Mouse (Mus musculus) lung, embryonic 14.5 days (tissue): ENCODE data around the gene Tanc1. TPM values are rescaled to one million over a fixed set of nuclear protein-coding genes. Genes with fewer than 3 reads are reported as not detected.

Experiments
- ATAC-seq: fragments of 200-750 bp; cut with Nextera tagmentation; 2 replicates; pipeline ENCODE4 v1.8.0; 2017; ENCODE audit warnings: mild to moderate bottlenecking, moderate TSS enrichment, moderate library complexity; ENCODE audit not compliant: insufficient read depth
- DNase-seq: peaks from one replicate; pipeline ENCODE4 v3.0.0-alpha.2; 2015
- H3K27ac ChIP-seq: fragments of 300-500 bp; sonication (generic); 2 replicates; pipeline ENCODE4 v1.5.1; 2014; ENCODE audit warnings: low read depth, mild to moderate bottlenecking, moderate library complexity
- H3K27me3 ChIP-seq: fragments of 300-500 bp; sonication (generic); 2 replicates; pipeline ENCODE4 v1.6.1; 2014; ENCODE audit warnings: low read length, control low read depth; ENCODE audit not compliant: insufficient read depth
- H3K36me3 ChIP-seq: fragments of 300-500 bp; sonication (generic); 2 replicates; pipeline ENCODE4 v1.6.1; 2014; ENCODE audit warnings: control low read depth; ENCODE audit not compliant: insufficient read depth
- H3K4me1 ChIP-seq: fragments of 300-500 bp; sonication (generic); 2 replicates; pipeline ENCODE4 v1.6.1; 2014; ENCODE audit warnings: antibody characterized with exemption, control low read depth; ENCODE audit not compliant: insufficient read depth
- H3K4me2 ChIP-seq: fragments of 300-500 bp; sonication (generic); 2 replicates; pipeline ENCODE4 v1.6.1; 2014; ENCODE audit warnings: mild to moderate bottlenecking
- H3K4me3 ChIP-seq: fragments of 300-500 bp; sonication (generic); 2 replicates; pipeline ENCODE4 v1.5.1; 2014; ENCODE audit warnings: low read depth, low read length
- H3K9ac ChIP-seq: fragments of 300-500 bp; sonication (generic); 2 replicates; pipeline ENCODE4 v1.6.1; 2014
- H3K9me3 ChIP-seq: fragments of 300-500 bp; sonication (generic); 2 replicates; pipeline ENCODE4 v1.6.1; 2016; ENCODE audit warnings: low read depth, low read length, control low read depth
- CTCF ChIP-seq: IDR thresholded peaks from 2 replicates; pipeline ENCODE4 v1.5.1; 2016; ENCODE audit warnings: antibody characterized with exemption, low read depth
- WGBS: fragments of 180-500 bp; shearing (Covaris S2); extraction: QIAGEN DNeasy Blood & Tissue Kit; methylation state at CpG from one replicate; pipeline ENCODE4 v1.1.7; 2014; 5-methylcytosine and 5-hydroxymethylcytosine counted together
- polyA plus RNA-seq: library from polyadenylated mRNA; unstranded; fragments of >200 nt; fragmentation: Nextera tagmentation; extraction: Ambion mirVana; gene quantifications from 2 replicates; pipeline ENCODE4 v1.2.1, GENCODE M21; 2014

Gene Tanc1
- polyA plus RNA-seq, 1 experiment from 2014 or later, result 31.0 TPM

DNA sequence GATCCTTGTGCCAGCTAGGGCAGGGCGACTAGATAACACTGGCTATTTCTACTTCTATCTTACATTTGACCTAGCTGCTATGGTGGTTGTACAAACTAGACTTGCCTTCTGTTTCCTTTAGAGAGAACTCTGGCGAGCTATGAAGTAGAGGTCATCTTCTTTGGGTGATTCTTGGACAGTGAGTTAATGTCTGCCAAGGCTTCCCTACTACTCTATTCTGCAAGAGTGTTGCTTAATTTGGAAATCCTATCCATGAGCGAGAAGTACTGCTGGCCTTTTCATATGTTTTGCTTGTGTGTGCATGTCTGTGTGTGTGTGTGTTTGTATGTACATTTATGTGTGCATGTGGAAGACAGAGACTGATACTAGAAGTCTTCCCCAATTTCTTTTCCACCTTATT is 120.0 kb downstream of the Tanc1 start:
- WGBS, result 86% methylated on average over 3 of the region's 3 CpGs
- no peak for TF ChIP-seq CTCF
- no peak overlapping the region for H3K27ac ChIP-seq
- no peak overlapping the region for H3K9ac ChIP-seq
- H3K27me3 ChIP-seq, result no peaks in the 10 kb centered on the region
- ATAC-seq, result no peak
- no peak for DNase-seq
- H3K9me3 ChIP-seq, result no peaks in the 10 kb centered on the region
- peaks cover 7% of the 10 kb centered on the region; the same call in 1 of the 2 replicates for H3K36me3 ChIP-seq
- peaks cover 14% of the 10 kb centered on the region for H3K4me1 ChIP-seq
- no peak overlapping the region for H3K4me3 ChIP-seq
- H3K4me2 ChIP-seq, result no peak overlapping the region

DNA sequence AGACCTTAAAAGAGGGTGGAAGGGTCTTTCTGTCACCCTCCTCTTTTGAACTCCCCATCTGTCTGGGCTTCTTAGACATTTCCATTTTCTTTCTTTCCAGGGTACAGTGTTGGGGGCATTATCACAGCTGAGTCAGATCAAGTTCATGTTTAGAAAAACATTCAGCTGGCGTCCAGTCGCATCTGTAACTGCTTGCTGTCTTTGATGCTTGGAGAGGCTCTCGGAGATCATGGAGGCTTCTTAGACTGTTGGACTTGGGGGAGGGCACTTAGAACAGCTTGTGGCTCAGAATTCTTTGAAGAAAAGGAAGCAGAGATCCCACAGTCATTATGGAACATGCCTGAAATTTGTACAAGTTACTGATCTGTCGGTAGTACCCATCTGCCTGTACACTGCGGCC is 121.6 kb downstream of the Tanc1 start:
- Histone ChIP-seq H3K27ac (peak overlapping the region; percentile 44; the same call in 1 of the 2 replicates), H3K4me2 (no peak overlapping the region), H3K4me1 (peaks cover 14% of the 10 kb centered on the region), H3K27me3 (no peaks in the 10 kb centered on the region), H3K36me3 (peaks cover 4% of the 10 kb centered on the region; the same call in 1 of the 2 replicates), H3K9ac (no peak overlapping the region), H3K9me3 (no peaks in the 10 kb centered on the region), H3K4me3 (no peak overlapping the region)
- WGBS, result 33% methylated on average over 5 of the region's 5 CpGs
- DNase-seq (peak; percentile 75), ATAC-seq (peak; percentile 62)
- no peak for TF ChIP-seq CTCF

- H3K27ac ChIP-seq, result peak overlapping the region; percentile 59; the same call in 1 of the 2 replicates
- no peaks in the 10 kb centered on the region for H3K36me3 ChIP-seq
- no peak overlapping the region for H3K9ac ChIP-seq
- H3K4me1 ChIP-seq, result peaks cover 14% of the 10 kb centered on the region
- ATAC-seq, result peak; percentile 54; the same call in 1 of the 2 replicates
- no peak overlapping the region for H3K4me2 ChIP-seq
- no peaks in the 10 kb centered on the region for H3K27me3 ChIP-seq
- no peaks in the 10 kb centered on the region for H3K9me3 ChIP-seq
- no peak overlapping the region for H3K4me3 ChIP-seq
- no peak for TF ChIP-seq CTCF
- peak; percentile 68 for DNase-seq
- WGBS, result 53% methylated on average over 10 of the region's 10 CpGs
These were observed 124.6 kb downstream of the Tanc1 start for GRCm38 (mm10) chr2:59736401-59736898.

- no peaks in the 10 kb centered on the region for H3K36me3 ChIP-seq
- H3K27ac ChIP-seq, result no peak overlapping the region
- no peak for ATAC-seq
- H3K9ac ChIP-seq, result no peak overlapping the region
- no peak overlapping the region for H3K4me2 ChIP-seq
- H3K4me3 ChIP-seq, result no peak overlapping the region
- H3K9me3 ChIP-seq, result no peaks in the 10 kb centered on the region
- H3K4me1 ChIP-seq, result peaks cover 20% of the 10 kb centered on the region
- WGBS, result 86% methylated on average over 6 of the region's 6 CpGs
- H3K27me3 ChIP-seq, result no peaks in the 10 kb centered on the region
- DNase-seq, result no peak
- TF ChIP-seq CTCF, result no peak
These were observed 125.5 kb downstream of the Tanc1 start for GRCm38 (mm10) chr2:59737368-59737767.

GRCm38 (mm10) chr2:59738356-59738755 is 126.5 kb downstream of the Tanc1 start:
- no peak for TF ChIP-seq CTCF
- H3K9ac ChIP-seq, result no peak overlapping the region
- no peaks in the 10 kb centered on the region for H3K9me3 ChIP-seq
- H3K27me3 ChIP-seq, result no peaks in the 10 kb centered on the region
- ATAC-seq (no peak), DNase-seq (no peak)
- no peak overlapping the region for H3K4me2 ChIP-seq
- H3K36me3 ChIP-seq, result no peaks in the 10 kb centered on the region
- no peak overlapping the region for H3K27ac ChIP-seq
- 85% methylated on average over 5 of the region's 5 CpGs for WGBS
- H3K4me3 ChIP-seq, result no peak overlapping the region
- H3K4me1 ChIP-seq, result peaks cover 20% of the 10 kb centered on the region

DNA sequence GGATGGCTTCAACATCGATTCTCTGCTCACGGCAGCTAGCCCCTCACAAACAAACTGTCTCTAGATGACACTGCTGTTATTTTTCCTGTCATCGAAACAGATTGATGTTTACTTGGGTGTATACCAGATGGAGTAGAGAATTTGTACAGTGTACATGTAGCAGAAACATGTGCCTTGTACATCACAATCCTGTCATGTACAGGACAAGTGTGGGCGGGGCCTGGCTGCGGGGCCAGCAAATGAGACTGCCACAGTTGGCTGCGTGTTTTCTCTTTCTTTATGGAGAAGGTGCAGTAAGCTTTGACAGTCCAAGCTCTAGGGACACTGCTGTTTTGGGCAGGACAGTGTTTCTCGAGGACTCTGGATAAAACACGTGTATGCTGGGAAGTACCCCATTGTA is 127.2 kb downstream of the Tanc1 start:
- no peaks in the 10 kb centered on the region for H3K27me3 ChIP-seq
- no peak overlapping the region for H3K9ac ChIP-seq
- DNase-seq (no peak), ATAC-seq (no peak)
- no peak for TF ChIP-seq CTCF
- H3K27ac ChIP-seq, result no peak overlapping the region
- peaks cover 15% of the 10 kb centered on the region for H3K4me1 ChIP-seq
- no peak overlapping the region for H3K4me2 ChIP-seq
- no peaks in the 10 kb centered on the region for H3K9me3 ChIP-seq
- 63% methylated on average over 8 of the region's 8 CpGs for WGBS
- H3K4me3 ChIP-seq, result no peak overlapping the region
- no peaks in the 10 kb centered on the region for H3K36me3 ChIP-seq

DNA sequence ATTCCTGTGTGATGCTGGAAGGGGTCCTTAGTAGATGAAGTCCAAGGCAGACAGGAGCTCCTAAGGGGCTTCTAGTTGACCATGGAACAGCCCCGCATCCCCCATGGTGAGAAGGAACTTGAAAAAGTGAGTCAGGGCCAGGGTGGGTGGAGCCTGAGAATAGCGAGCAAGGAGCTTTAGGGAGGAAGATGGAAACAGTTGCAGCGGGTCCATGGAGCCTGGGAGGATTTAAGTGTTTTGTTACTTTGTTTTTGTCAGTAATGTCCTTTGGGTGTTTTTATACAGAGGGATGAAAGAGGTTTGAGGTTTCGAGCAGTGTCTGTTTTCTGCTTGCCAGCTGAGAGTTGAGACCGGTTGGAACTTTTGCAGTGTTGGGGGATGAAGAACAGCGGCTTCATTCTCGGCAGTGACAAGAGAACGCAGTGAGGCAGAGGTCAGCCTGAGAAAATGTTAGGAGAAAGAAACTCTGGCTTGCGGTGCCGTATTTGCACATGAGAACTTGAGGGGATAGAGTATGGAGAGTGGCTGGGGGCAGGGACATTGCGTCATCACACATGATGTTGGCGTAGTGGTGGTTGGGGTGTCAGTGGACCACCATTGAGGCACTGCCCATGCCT is 130.8 kb downstream of the Tanc1 start:
- peak; percentile 70 for ATAC-seq
- DNase-seq, result peak; percentile 86
- Histone ChIP-seq H3K9ac (no peak overlapping the region), H3K27me3 (no peaks in the 10 kb centered on the region), H3K27ac (peak overlapping the region; percentile 87), H3K4me2 (peak overlapping the region; percentile 33; the same call in 1 of the 2 replicates), H3K4me1 (peaks cover 11% of the 10 kb centered on the region; the same call in 1 of the 2 replicates), H3K36me3 (no peaks in the 10 kb centered on the region), H3K4me3 (no peak overlapping the region), H3K9me3 (no peaks in the 10 kb centered on the region)
- no peak for TF ChIP-seq CTCF
- 30% methylated on average over 12 of the region's 12 CpGs for WGBS
